ENCODE assay signal across 22 mouse cellular contexts in genomic region chr3:24314658-24315297, GRCm38 (mm10).
DNase-seq lines count a peak whose midpoint lies in the region; ATAC-seq and TF ChIP-seq lines count a peak whose summit lies in the region.
"Had no signal": no experiment of that assay in that cellular context is flagged by ENCODE, and none has a peak within 500 bp of the region (broad histone marks: within the 10 kb centered on the region; RNA-seq: fewer than 3 reads in every experiment).

No protein-coding gene starts in this region.

- no peak for TF ChIP-seq CTCF in kidney, adult 2 months (conservative IDR thresholded peaks at IDR 0.05; ENCODE audit: insufficient read depth, insufficient read length, low read depth, low read length)
- no peak for TF ChIP-seq CTCF in MEL (IDR thresholded peaks at IDR 0.05 in 2 of 3, conservative IDR thresholded peaks at IDR 0.05 in 1 of 3; ENCODE audit: control insufficient read depth in 1 of 3, insufficient read depth in 1 of 3, low read depth in 2 of 3, low read length in 3 of 3, poor library complexity in 1 of 3, severe bottlenecking in 1 of 3)

- no peaks in the 10 kb centered on the region for H3K36me3 ChIP-seq in kidney, adult 2 months (ENCODE audit: control insufficient read depth, insufficient read depth, low read length)
- H3K36me3 ChIP-seq in MEL (ENCODE audit: control insufficient read depth in 1 of 2, insufficient read depth in 2 of 2, low read length in 2 of 2), result peaks cover 0 to 9% of the 10 kb centered on the region in 2 experiments; a peak in 2 of 4 replicates
- H3K36me3 ChIP-seq: embryonic facial prominence, embryonic 10.5 days; hindbrain, embryonic 13.5 days; kidney, embryonic 15.5 days; limb, embryonic 15.5 days had no signal

- WGBS in kidney, adult 2 months, result 72% methylated on average over 4 of the region's 4 CpGs

- H3K79me2 ChIP-seq in MEL (ENCODE audit: control insufficient read depth, insufficient read depth, low read length, poor library complexity), result no peaks in the 10 kb centered on the region

- no peaks in the 10 kb centered on the region for H3K4me1 ChIP-seq in kidney, adult 2 months (ENCODE audit: control insufficient read depth, insufficient read depth, low read length)
- H3K4me1 ChIP-seq in MEL (ENCODE audit: control insufficient read depth in 1 of 2, insufficient read depth in 2 of 2, low read length in 2 of 2), result peaks cover 2 to 7% of the 10 kb centered on the region in 2 experiments; a peak in 2 of 4 replicates
- H3K4me1 ChIP-seq: embryonic facial prominence, embryonic 10.5 days; hindbrain, embryonic 13.5 days; kidney, embryonic 15.5 days; limb, embryonic 15.5 days had no signal

- no peak for TF ChIP-seq EP300 in MEL (IDR thresholded peaks at IDR 0.05; ENCODE audit: low read depth in 1 of 2, low read length in 2 of 2)

- no peak for TF ChIP-seq POLR2A in kidney, adult 2 months (IDR thresholded peaks at IDR 0.05; ENCODE audit: low read depth, low read length)
- TF ChIP-seq POLR2A in MEL (IDR thresholded peaks at IDR 0.05; ENCODE audit: control insufficient read depth in 1 of 2, insufficient read depth in 1 of 2, low read depth in 1 of 2, low read length in 2 of 2, poor library complexity in 1 of 2), result no peak

- H3K4me3 ChIP-seq in kidney, adult 2 months (ENCODE audit: insufficient read depth, low read depth, low read length), result no peak overlapping the region
- peak overlapping the region in 1 of 2 experiments; percentile 19; a peak in 1 of 4 replicates for H3K4me3 ChIP-seq in MEL (ENCODE audit: control insufficient read depth in 1 of 2, insufficient read depth in 1 of 2, low read depth in 2 of 2, low read length in 2 of 2)
- H3K4me3 ChIP-seq: embryonic facial prominence, embryonic 10.5 days; heart, adult 2 months; hindbrain, embryonic 13.5 days; kidney, embryonic 15.5 days; limb, embryonic 15.5 days had no signal

- H3K27ac ChIP-seq in kidney, adult 2 months (ENCODE audit: insufficient read depth, low read depth, low read length), result no peak overlapping the region
- H3K27ac ChIP-seq in MEL (ENCODE audit: control insufficient read depth, low read depth, low read length), result no peak overlapping the region
- H3K27ac ChIP-seq: embryonic facial prominence, embryonic 10.5 days; heart, adult 2 months; hindbrain, embryonic 13.5 days; kidney, embryonic 15.5 days; limb, embryonic 15.5 days; liver, embryonic 14.5 days had no signal

- H3K9ac ChIP-seq in MEL (ENCODE audit: control insufficient read depth, low read depth, low read length, poor library complexity, severe bottlenecking), result no peak overlapping the region
- H3K9ac ChIP-seq: forebrain, postnatal 0 days; hindbrain, embryonic 13.5 days; kidney, embryonic 15.5 days; limb, embryonic 15.5 days; liver, embryonic 14.5 days; lung, embryonic 14.5 days had no signal

- no peak; the same call in 1 of the 2 replicates for TF ChIP-seq RAD21 in MEL (IDR thresholded peaks at IDR 0.05; ENCODE audit: low read depth, low read length)

- peak; percentile 15 for DNase-seq in kidney, postnatal 10 days
- DNase-seq in kidney, adult 2 months, result no peak
- peak; percentile 69 for DNase-seq in MEL (ENCODE audit: low read depth, low spot score)
- peak; percentile 90 for DNase-seq in cerebellum, adult 11-12 months
- DNase-seq in cerebellum, postnatal 10 days, result peak; percentile 79 to 84
- DNase-seq in frontal cortex, postnatal 25 days (ENCODE audit: low spot score in 2 of 2), result no peak
- no peak for DNase-seq in urinary bladder, postnatal 25 days (ENCODE audit: low spot score)
- DNase-seq: adrenal gland, postnatal 36 days; forebrain, postnatal 0 days; gastrocnemius, postnatal 36 days; heart, adult 2 months; lung, embryonic 14.5 days; lung, postnatal 4 days; right cerebral cortex, postnatal 25 days; thymus, postnatal 25 days had no signal

- ATAC-seq in activated CD4-positive, CD25-positive, alpha-beta regulatory T cell, adult 4 months, result no peak
- ATAC-seq: CD4-positive, CD25-positive, alpha-beta regulatory T cell, adult 4 months; forebrain, postnatal 0 days had no signal

- no peaks in the 10 kb centered on the region for H3K27me3 ChIP-seq in kidney, adult 2 months (replicated peaks; ENCODE audit: control insufficient read depth, insufficient read depth, low read length)
- H3K27me3 ChIP-seq in MEL (ENCODE audit: control insufficient read depth in 1 of 2, insufficient read depth in 2 of 2, low read length in 2 of 2), result no peaks in the 10 kb centered on the region
- H3K27me3 ChIP-seq: hindbrain, embryonic 13.5 days; kidney, embryonic 15.5 days; limb, embryonic 15.5 days had no signal

- H3K9me3 ChIP-seq in MEL (replicated peaks; ENCODE audit: insufficient read depth, low read length), result no peaks in the 10 kb centered on the region
- H3K9me3 ChIP-seq: embryonic facial prominence, embryonic 10.5 days; hindbrain, embryonic 13.5 days; kidney, embryonic 15.5 days; limb, embryonic 15.5 days had no signal

TF ChIP-seq in MEL, 35 proteins besides CTCF, POLR2A, EP300 and RAD21:
- TF ChIP-seq TAL1 (IDR thresholded peaks at IDR 0.05; ENCODE audit: low read length) (no peak), MYB (IDR thresholded peaks at IDR 0.05; ENCODE audit: low read depth, low read length) (0 out of 2 replicates have a peak, but pooled peaks have one; percentile 12), MAFK (IDR thresholded peaks at IDR 0.05; ENCODE audit: borderline replicate concordance, low read depth, low read length) (no peak), GABPA (IDR thresholded peaks at IDR 0.05; ENCODE audit: low read depth, low read length) (no peak), MYC (IDR thresholded peaks at IDR 0.05; ENCODE audit: low read depth, low read length) (no peak), ETS1 (IDR thresholded peaks at IDR 0.05; ENCODE audit: low read depth, low read length) (peak; percentile 12; the same call in 1 of the 2 replicates), POLR2AphosphoS2 (IDR thresholded peaks at IDR 0.05; ENCODE audit: low read length) (no peak), GATA1 (IDR thresholded peaks at IDR 0.05; ENCODE audit: low read depth, low read length) (peak; percentile 37), ZKSCAN1 (IDR thresholded peaks at IDR 0.05; ENCODE audit: low read depth, low read length) (no peak), JUND (IDR thresholded peaks at IDR 0.05; ENCODE audit: low read depth, low read length) (no peak), RCOR1 (IDR thresholded peaks at IDR 0.05; ENCODE audit: low read depth, low read length) (no peak; the same call in 1 of the 2 replicates), MAZ (IDR thresholded peaks at IDR 0.05; ENCODE audit: low read depth, low read length) (no peak), ZMIZ1 (IDR thresholded peaks at IDR 0.05; ENCODE audit: low read depth, low read length) (no peak), E2F4 (IDR thresholded peaks at IDR 0.05; ENCODE audit: borderline replicate concordance, low read depth, low read length) (no peak)

Comparison
In these comparisons a context has a peak if more than half of its experiments do, and no peak if none do; other contexts are left out.
1. DNase-seq: peak in kidney, postnatal 10 days (single experiment), MEL (single experiment), cerebellum, adult 11-12 months (single experiment) and cerebellum, postnatal 10 days (2 of 2); none in kidney, adult 2 months (single experiment), frontal cortex, postnatal 25 days (0 of 2) and urinary bladder, postnatal 25 days (single experiment).